Mouse (Mus musculus): Measurements from ENCODE around the gene Fth1. TPM values are rescaled to one million over a fixed set of nuclear protein-coding genes. Genes with fewer than 3 reads are reported as not detected.

Gene Fth1
- total RNA-seq, 2 experiments from 2014 or later = 2,032 to 2,040 TPM

GRCm38 (mm10) chr19:10022414-10023303, 42.3 kb downstream of the Fth1 start:
- peak; percentile 63 for DNase-seq

DNA sequence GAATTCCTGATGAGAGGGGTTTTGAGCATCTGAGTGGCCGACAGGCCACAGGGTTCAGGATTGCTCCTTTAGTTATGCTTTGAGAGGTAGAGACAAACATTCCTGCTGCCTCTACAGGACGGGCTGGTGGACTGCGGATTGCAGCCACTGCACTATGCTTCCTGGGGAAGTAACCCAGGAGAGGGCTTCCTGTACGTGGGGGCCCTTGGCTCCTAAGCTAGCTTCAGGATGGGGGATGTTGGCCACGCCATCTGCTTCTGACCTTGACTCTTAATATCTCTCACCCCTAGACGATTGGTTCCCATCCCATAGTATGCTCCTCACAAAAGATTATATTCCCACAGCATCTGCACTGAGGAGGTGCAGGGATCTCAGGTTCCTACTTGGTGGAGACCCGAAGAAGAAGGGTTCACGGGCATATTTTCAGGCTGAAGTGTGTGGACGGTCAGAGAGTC, 42.9 kb downstream of the Fth1 start:
- DNase-seq = peak; percentile 37

GRCm38 (mm10) chr19:10025169-10025875, 44.9 kb downstream of the Fth1 start:
- peak; percentile 93 for DNase-seq

GRCm38 (mm10) chr19:10029746-10030145, 49.3 kb downstream of the Fth1 start:
- no peak for DNase-seq

- DNase-seq = peak; percentile 76
Measured at GRCm38 (mm10) chr19:10033211-10033973, 53.0 kb downstream of the Fth1 start.

DNA sequence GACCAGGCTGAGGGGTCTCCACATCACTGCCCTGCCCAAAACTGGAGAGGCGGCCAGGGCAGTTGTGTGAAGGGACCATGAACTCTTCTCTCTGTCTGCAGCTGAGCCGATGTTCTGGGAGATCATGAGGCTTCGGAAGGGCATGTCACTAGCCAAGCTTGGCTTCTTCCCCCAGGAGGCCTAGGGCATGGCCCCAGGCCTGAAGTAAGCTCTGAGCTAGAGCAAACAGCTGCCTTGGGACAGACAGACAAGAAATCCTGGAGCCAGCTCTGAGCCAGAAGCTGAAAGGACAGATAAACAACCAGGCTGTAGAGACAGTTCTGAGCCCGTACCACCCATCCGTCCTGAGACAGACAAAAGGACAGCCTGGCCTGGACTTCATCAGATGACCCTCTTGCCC, 54.0 kb downstream of the Fth1 start:
- no peak for DNase-seq

Other genes starting within 250 kb of the Fth1 start
- gene Scgb2a2, start 133.0 kb upstream of the Fth1 start, total RNA-seq (2021) = not detected
- gene Incenp, start 81.0 kb upstream of the Fth1 start, total RNA-seq (2021) = 10 to 100 TPM; 25.4 to 42.4 TPM
- under 1 TPM; 0.39 to 0.45 TPM for gene Best1, start 21.0 kb downstream of the Fth1 start, total RNA-seq (2021)
- 10 to 100 TPM in 1 of 2 experiments, 1 to 10 TPM in 1; 10.0 to 15.0 TPM for gene Rab3il1, start 21.1 kb downstream of the Fth1 start, total RNA-seq (2021)
- 10 to 100 TPM; 11.1 to 14.7 TPM for gene Fads3, start 61.0 kb downstream of the Fth1 start, total RNA-seq (2021)
- 100 to 1,000 TPM; 344 to 595 TPM for gene Fads2, start 121.1 kb downstream of the Fth1 start, total RNA-seq (2021)
- 100 to 1,000 TPM; 177 to 270 TPM for gene Fads1, start 202.3 kb downstream of the Fth1 start, total RNA-seq (2021)
- gene Tmem258, start 223.4 kb downstream of the Fth1 start, total RNA-seq (2021) = 100 to 1,000 TPM; 166 to 181 TPM
- 10 to 100 TPM; 20.7 to 21.9 TPM for gene Fen1, start 223.6 kb downstream of the Fth1 start, total RNA-seq (2021)

Data from adrenal gland, postnatal 10 days (tissue).